Mouse (Mus musculus) adrenal gland, adult 18-20 months (tissue): Measurements from ENCODE around the gene Plppr1. TPM values are rescaled to one million over a fixed set of nuclear protein-coding genes. Genes with fewer than 3 reads are reported as not detected.

ENCODE experiments used
- DNase-seq, 2 experiments: peaks; one replicate each; pipeline ENCODE4 v3.0.0; 2021 to 2022; ENCODE audit warnings: low spot score in 2 of 2
- total RNA-seq, 2 experiments: library from RNA; stranded (reverse); gene quantifications; 1 replicate in 1 of 2; 2 replicates in 1 of 2; pipeline ENCODE4 v1.2.3; 2021

Gene Plppr1
- total RNA-seq, 2 experiments from 2014 or later: 0.22 TPM; not detected in 1

DNA sequence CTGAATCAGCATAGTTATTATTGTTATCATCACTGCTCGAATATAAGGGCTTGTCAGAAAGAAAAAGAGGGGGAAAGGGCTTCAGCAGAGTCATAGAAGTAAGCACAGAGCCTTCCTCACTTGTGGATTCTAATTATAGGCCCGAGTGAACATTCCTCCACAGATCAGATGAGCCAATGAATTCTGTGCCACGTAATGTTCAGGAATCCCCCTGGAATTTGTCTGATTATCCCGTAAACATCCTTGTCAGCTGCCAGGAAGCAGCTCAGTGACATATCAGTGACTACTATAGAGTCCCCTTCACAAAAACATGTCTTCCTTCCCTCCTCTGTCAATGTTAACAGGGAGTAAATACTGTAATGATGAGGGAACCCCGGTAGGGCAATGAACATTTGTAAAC, 50.9 kb downstream of the Plppr1 start:
- DNase-seq: no peak

DNA sequence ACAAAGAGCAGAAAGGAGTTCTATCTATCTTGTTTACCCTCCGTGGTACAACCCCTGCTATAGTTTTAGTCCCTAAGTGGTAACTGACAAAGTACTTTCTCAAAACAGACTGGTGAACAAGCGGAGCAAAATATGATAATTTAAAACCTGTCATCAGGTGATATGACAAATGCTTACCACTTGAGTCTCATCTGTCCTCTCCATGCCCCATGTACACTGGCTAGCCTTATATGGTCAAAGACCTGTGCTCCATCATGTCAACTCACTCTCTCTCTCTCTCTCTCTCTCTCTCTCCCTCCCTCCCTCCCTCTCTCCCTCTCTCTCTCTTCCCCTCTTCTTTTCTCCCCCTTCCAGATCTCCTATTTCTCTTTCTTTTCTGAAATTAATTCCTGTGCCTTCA, 59.8 kb downstream of the Plppr1 start:
- DNase-seq: no peak

DNA sequence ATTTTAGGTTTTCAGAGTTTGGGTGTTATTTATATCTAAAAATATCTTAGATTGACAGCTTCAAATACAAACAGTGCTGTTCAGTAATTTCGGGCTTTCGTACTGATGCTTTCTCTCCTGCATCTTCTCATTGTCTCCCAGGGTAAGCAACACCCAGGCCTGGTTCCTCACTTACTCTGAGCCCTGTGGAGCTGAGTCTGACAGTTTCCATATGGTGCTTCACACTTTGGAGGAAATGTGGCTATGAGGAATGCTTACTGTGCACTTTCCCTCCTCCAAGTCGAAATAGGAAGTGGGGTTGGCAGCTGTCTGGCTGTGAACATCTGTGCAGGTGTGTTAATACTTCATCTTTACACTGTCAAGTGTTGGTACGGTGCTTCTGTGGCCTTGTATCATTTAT, 85.7 kb downstream of the Plppr1 start:
- DNase-seq: no peak

DNA sequence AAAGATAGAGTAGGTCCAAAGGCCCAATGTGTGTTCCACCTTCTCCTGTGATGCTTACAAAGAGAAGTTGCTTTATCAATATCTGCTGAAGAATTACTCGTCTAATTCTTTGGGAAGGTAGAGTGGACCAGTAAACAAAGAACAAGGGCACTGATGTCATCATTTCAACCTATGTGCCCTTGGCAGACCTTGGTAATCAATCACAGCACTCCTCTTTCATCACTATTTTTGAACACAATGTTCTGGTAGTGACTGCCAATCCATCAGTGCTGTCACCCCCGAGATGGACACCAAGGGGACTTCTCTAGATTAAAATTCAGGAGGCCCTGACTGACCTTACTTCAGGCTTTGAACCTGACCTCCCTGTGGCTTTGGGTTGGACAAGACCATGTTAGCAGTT, 89.7 kb downstream of the Plppr1 start:
- DNase-seq: no peak

DNA sequence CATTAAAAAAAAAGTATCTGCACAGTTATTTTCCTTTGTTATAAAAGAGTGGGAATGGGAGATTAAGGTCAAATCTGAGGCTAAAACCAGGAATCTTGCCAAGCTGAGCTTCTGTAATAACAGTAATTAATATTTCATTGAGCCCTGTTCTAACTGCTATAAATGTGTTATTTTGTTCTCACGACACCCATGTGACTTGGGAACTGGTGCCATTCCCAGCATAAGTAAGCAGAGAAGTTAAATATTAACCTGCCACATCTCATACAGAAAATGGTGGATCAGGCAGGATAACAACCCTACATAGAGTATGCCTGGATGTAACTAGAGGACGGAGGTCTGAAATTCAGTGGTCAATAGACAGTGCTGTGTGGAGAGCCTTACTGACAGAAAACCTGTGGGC, 90.2 kb downstream of the Plppr1 start:
- no peak for DNase-seq

DNA sequence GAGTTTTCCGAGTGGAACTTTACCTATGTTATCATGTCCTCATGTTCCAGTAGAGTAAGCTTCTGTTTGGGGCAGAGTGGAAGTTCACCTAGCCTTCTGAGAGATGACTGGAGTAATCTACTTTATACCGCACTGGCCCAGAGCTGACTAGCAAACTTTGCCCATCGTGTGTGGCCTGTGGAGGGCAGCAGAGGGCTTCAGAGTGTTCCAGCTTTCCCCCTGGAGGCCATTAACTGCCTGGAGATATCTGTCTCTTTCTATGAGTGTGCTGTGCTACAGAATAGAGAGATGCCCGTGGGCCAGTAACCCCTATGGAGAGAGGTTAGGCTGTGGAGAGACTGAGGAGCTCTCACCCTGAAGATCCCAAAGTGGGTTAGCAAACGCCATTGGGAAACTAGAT, 94.8 kb downstream of the Plppr1 start:
- peak; percentile 28 to 38 for DNase-seq

DNA sequence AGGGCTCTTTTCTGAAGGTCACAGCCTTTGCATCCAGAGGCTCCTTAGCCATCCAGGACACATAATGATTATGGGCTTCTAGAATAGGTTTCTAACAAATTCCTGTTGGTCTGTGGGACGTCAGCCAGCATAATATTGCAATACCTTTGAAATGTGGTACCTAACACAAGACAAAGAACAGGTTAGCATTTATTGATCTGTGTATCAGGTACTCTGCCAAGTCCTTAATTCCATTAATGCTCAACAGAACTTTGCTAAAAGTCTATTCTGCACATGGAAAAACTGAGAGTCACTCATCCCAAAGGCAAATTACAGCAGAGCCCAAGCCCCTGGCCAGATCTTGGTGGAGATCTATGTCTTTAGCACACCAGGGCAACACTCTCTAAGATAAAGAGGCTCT, 97.7 kb downstream of the Plppr1 start:
- DNase-seq: no peak

DNA sequence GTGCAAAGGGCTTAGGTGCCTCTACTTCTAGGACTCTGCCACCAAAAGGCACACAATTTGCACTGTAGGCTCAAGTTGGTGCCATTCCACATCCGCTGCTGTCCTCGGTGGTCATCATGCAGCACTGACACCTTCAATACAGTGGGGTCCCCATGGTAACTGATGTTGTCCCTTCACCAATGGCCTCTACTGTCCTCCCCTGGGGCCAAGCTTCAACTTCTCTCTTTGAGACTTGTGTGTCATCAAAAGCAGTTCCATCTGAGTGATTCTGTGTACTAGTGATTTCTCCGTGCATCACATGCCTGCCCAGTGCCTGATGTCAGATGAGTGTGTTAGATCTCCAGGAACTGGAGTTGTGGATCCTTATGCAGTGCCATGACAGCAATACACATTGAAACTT, 104.2 kb downstream of the Plppr1 start:
- no peak for DNase-seq

DNA sequence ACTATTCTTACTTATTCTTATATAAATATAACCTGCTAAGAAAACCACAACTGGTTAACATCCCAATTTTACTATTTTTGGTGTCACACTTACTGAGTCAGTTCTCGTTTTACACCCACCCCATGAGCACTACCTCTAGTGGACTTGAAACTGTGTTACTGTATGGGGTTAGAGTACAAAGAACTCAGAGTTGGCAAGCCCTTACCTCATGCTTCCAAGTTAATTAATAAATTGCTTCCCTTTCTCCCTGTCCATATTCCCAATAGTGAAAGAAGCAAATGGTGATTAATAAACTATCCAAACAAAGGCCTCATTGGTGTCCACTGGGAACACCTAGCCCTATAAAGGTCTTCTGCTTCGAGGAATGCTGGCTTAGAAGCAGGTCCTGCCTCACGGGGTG, 107.3 kb downstream of the Plppr1 start:
- no peak for DNase-seq

DNA sequence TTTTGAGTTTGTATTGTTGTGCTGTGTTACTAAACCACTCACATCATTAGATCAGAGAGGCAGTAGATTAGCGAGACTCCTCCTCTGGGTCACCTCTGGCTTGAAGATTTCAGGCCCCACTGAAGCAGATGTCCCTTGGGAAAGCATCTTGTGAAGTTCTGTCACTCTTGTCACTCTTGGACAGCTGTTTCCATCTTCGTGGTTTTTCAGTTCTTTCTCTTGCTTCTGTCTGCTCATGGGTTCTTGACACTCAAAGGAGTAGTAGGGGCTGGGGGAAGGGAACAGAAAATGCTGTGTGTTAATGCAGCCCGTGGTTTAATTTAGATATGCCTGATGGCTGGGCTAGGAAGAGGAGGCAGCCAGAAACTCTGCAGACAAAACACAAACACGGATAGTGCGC, 108.0 kb downstream of the Plppr1 start:
- no peak for DNase-seq

DNA sequence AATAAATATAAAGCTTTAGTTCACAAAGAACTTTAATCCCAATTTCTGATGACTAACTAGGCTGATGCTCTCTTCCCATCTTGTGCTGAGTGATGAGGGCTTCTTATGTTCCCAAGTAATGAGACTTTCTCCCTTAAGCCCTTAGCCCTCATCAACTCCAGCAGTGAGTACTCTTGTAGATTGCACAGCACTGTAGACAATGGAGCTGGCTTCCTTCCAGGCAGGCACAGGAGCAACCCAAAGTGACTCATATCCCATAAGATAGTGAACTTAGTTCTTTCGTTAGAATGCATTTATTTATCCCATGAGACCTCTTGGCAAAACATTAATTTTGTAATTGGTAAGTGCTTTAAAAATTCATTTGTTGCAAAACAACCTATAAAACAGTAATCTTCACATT, 110.4 kb downstream of the Plppr1 start:
- no peak for DNase-seq

DNA sequence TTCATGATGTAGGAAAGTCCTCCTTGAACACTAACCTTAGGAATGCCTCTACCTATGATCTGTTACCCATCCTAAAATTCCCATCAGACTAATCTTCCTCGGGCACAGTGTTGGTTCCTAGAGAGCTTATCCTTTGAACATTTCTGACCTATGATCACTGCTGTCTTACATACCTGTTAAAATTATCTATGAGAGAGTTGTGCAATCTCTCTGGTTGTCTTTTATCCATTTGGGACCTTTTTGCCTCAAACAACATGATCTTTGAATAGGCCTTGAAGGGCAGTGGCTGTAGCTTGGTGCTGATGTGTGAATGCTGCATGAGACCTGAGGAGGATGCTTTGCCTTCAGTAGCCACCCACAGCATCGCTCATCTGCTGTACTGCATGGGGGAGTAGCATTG, 119.0 kb downstream of the Plppr1 start:
- no peak for DNase-seq

DNA sequence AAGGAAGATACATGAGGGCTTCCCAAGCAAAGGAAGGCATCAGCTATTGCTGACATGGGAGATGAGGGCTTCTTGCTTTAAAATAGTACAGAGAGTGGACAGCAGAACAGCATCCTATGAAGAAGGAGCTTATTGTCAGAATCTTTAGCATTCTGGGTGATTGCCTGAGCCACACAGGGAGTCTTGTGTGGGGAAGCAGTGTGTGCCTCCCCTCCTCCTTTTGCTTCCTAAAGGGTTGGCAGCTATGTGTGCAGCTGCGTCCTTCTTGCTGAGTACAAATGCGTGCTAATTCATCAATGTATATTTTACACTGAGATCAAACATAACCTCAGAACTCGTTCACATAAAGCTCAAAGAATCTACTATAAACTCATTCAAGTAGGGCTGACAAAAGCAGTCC, 119.8 kb downstream of the Plppr1 start:
- DNase-seq: no peak

DNA sequence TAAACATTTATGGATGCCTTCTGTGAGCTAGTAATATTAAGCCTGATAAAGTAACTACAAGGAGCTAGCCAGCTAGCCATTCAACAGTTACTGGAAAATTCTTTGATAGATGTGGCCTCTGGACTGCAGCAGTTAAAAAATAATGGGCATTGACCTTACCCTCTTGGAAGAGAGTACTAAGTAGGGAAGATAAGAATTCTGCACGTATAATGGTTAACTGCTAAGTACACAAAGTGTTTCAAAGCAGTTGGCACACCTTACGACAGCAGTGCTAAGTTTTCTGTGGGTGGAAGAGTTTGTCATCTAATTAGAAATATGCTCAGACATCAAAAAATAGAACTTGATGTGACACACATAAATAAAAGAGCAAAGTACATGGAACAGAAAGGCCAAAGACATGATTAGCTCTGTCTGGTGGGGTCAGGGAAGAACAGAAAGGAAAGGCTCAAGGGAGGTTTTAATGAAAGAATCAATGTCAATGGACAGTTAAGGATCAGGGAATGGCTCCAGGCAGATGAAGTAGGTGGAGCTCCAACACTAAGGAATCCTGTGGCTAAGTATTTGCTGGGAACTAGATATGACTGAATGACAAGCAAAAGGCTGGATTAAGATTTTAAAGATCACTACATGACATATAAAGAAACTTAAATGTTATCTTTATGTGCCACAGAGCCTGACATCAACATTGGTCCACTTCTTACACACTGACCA, 120.6 kb downstream of the Plppr1 start:
- DNase-seq: no peak

DNA sequence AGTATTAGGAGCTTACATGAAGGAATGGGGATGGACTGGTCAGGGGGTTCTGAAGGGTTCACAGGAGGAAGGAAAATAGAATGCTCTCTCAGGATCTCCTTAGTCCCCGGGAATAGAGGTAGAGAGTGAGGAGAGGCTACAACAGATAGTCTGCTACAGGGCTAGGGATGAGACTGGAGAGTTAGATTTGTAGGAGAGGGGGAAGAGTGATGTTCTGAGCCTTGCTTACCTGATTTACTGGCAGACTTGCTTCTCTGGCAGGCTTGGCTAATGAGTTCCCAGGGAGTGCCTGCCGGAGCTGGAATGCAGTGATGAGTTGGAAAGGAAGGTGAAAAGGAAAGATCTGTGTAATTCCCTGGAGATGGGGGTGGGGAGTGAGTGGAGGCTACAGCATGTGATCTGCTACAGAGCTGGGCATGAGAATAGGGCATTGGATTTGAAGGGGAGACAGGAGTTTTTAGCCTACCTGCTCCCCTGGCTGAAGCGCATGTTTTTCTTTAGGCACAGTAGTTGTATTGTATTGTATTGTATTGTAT, 131.0 kb downstream of the Plppr1 start:
- DNase-seq: no peak

DNA sequence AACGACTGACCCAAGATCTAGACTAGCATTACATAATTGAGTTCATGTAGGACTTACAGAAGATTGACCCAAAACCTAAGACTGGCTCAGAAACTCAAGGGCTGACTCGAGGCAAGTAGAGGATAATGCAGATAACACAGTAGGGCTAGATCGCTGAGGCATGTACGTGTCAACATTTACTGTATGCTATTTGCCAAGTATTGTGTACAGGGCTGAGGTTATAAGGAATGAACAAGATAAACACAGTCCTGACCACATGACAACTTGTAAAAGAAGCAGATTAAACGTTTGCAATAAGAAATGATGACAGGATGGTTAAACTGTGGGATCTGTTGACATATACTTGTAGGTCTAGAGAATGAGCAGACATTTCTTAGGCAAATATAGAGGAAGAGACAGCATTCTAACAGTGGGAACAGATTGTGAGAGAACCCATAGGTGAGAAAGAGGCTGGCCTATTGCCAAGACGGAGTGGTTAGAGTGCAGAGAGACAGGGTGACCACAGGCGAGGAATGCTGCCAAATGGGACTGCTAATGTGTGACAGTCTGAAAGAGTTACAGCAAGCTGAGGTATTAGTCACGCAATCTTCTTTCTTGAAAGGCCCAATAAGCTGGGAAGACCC, 138.2 kb downstream of the Plppr1 start:
- no peak for DNase-seq

DNA sequence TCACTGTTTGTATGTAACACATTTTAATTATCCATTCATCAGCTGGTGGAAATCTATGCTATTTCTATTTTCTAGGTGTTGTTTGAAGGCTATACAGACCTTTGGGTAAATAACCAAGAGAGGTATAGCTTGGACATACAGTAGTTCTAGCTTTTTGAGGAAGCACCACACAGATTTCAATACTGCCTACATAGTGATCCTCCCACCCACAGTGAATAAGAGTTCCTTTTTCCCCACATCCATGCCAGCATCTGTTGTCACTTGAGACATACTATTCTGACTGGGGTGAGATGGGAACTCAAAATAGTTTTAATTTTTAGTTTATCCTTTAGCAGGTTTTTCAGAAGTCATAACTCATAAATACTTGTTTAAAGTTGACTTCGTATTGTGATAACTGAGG, 151.4 kb downstream of the Plppr1 start:
- DNase-seq: no peak

DNA sequence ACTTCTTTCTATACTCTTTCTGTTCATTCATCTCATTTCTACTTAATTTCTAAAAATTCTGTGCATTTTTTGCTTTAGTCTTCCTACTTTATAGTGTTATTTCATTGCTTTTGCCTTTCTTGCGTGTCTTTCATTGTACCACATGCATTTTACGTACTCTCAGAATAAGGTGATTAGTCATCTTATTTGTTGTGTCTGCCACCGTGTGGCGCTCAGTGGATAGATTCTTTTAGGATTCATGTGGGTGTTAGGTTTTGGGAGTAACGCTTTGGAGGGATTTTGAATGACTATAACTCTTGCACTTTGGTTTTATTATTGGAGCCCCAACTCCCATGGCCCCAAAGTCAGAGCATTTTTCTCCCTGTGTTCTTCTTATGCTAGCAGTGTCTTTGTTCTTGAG, 152.5 kb downstream of the Plppr1 start:
- no peak for DNase-seq

DNA sequence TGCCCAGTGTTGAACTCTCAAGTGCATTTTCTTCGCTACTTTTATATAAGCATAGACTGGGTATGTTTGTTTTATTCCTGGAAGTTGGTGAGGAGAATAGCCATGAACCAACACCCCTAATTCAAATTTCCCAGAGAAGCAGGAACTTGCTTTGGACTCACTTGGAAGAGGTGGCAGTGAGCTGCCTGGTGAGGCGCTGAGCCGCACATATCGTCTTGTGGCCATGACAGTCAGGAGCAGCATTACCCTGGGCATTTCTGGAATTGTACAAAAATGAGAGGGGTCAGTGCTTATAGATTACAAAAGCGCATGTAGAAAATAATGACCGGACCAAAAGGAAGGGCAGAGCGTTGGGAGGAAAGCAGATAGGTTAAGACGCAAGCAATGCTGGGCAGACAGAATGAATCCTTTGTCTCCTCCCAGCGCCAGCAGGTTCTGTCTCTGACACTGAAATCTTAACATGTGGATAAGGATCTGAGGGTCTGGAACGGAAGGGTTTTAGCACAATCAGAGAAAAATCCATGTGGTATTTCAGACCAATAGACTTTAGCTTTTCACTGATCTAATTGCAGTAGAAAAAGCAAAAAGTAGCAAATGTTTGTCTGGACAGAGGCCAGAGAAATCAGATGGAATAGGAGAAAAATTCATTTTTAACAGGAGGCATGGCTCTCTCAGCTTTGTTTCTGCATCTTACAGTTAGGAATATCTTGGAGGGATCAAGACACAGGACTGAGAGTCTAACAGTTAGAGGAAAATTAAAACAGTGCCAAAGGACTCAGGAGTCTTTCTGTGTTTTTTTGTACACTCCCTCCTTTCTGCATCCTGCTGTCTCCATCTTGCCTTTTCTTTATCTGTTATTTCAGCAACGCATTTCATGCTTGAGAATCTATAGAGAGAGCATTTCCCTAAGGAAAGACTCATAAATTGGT, 153.8 kb downstream of the Plppr1 start:
- no peak for DNase-seq

DNA sequence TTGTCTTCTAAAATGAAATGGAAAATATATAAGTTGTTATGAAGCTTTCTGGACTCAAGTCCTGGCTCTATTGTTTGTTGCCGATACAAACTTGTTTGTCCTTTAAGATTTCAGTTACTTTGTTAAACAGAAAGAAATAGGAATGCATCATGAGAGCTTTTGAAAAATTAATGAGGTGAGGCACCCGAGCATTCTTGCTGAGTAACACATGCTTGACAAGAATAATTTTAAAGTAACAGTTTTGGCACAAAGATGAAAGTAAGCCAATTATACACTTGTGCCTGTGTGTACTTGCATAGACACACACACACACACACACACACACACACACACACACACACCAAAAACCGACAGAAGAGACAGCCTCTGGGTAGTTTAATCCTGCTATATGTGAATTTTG, 155.3 kb downstream of the Plppr1 start:
- DNase-seq: no peak

DNA sequence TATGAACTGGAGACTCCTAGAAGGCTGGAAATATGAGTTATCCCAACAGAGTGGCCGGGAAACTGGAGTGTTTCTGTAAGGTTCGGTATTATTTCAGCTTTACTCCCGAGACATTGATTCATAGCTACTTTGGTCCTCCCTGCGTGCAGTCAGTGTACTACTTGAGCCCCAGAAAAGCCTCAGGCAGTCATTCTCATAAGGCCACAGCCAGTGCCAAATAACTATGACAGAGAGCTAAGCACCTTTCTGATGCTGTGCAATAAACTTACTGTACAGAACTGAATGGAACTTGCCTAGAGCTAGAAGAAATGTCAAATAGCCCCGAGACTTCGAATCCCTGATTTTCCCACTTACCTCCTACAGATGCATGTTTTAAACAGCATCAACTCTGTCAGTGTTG, 164.4 kb downstream of the Plppr1 start:
- DNase-seq: no peak

DNA sequence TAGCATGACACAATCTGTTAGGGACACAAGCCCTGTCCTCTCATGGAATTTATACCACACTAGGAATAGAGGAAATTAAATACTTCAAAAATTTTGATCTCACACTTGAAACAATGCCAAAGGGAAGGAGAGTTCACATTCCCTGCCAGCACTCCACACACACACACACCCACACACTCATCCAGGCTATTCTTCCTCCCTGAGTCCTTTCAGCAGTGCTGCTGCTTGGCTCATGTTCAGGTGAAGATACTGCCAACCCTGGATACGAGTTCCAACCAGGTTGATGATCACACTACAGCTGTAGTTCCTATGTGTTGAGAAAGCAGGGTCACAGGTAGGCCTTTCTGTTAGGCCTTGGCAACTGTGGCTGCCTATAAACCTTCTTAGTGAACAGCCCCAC, 165.9 kb downstream of the Plppr1 start:
- no peak for DNase-seq
